Mouse (Mus musculus) large intestine, adult 2 months (tissue): Measurements from ENCODE around the gene Olfr1048. TPM values are rescaled to one million over a fixed set of nuclear protein-coding genes. Genes with fewer than 3 reads are reported as not detected.
"Not testable (repeated sequence)": the region's sequence is repeated elsewhere in the genome, so short reads cannot be mapped to it uniquely, and the experiment has no call there.

Experiments
- DNase-seq: peaks from one replicate; pipeline ENCODE4 v3.0.0-alpha.2; 2012; ENCODE audit warnings: low read depth, low spot score
- WGBS: fragments of 180-500 bp; shearing (Covaris S2); methylation state at CpG from one replicate; pipeline ENCODE4 v1.1.7; 2018; 5-methylcytosine and 5-hydroxymethylcytosine counted together
- polyA plus RNA-seq: library from polyadenylated mRNA; depleted of rRNA; stranded (reverse); fragments of >200 nt; gene quantifications from 2 replicates; pipeline ENCODE4 v1.2.3, GENCODE M21; 2012; rRNA removed

Gene Olfr1048
- not detected in 2 replicates for polyA plus RNA-seq

GRCm38 (mm10) chr2:86240189-86240588 lies at the start of gene Olfr1048:
Gene Olfr1048, minus strand, starts transcription at chr2:86240289.
- no peak for DNase-seq

- not testable (repeated sequence) for DNase-seq
These were observed 38.9 kb upstream of the Olfr1048 start, which contains the start of gene Olfr1051 for GRCm38 (mm10) chr2:86278988-86279387. Gene Olfr1051, minus strand, starts transcription at chr2:86279088.

GRCm38 (mm10) chr2:86258228-86258627 lies 18.1 kb upstream of the Olfr1048 start, which contains the start of gene Olfr1049:
Gene Olfr1049, minus strand, starts transcription at chr2:86258328.
- not testable (repeated sequence) for DNase-seq

- no peak for DNase-seq
- WGBS = 89% methylated on average over 1 of the region's 1 CpGs
These were observed 8.8 kb downstream of the Olfr1048 start, which contains the start of gene Olfr1047 for GRCm38 (mm10) chr2:86231301-86231700. Gene Olfr1047, minus strand, starts transcription at chr2:86231401.

- DNase-seq = no peak
- WGBS = 56% methylated on average over 2 of the region's 2 CpGs
These were observed 20.9 kb downstream of the Olfr1048 start, which contains the start of gene Olfr1046 for GRCm38 (mm10) chr2:86219214-86219613. Gene Olfr1046, minus strand, starts transcription at chr2:86219314.

- no peak for DNase-seq
These were observed 37.2 kb downstream of the Olfr1048 start, which contains the start of gene Olfr1045 for GRCm38 (mm10) chr2:86202909-86203308. Gene Olfr1045, minus strand, starts transcription at chr2:86203009.

- no peak for DNase-seq
- WGBS = 30% methylated on average over 1 of the region's 1 CpGs
These were observed 44.2 kb downstream of the Olfr1048 start for GRCm38 (mm10) chr2:86195863-86196262.

GRCm38 (mm10) chr2:86185583-86185982 lies 54.5 kb downstream of the Olfr1048 start, which contains the start of gene Olfr52:
Gene Olfr52, minus strand, starts transcription at chr2:86185683.
- DNase-seq = no peak

Other genes with a start within 250 kb of the Olfr1048 start
- gene Olfr1031, start 250.0 kb downstream of the Olfr1048 start, polyA plus RNA-seq = not detected in 2 replicates
- gene Olfr1032, start 234.7 kb downstream of the Olfr1048 start, polyA plus RNA-seq = not detected in 2 replicates
- 0.12 and 0.34 TPM in 2 replicates for gene Olfr1033, start 219.7 kb downstream of the Olfr1048 start, polyA plus RNA-seq
- 0.01 and 0.03 TPM in 2 replicates for gene Olfr1034, start 194.4 kb downstream of the Olfr1048 start, polyA plus RNA-seq
- not detected in 2 replicates for gene Olfr1036, start 166.3 kb downstream of the Olfr1048 start, polyA plus RNA-seq
- gene Olfr1037, start 152.9 kb downstream of the Olfr1048 start, polyA plus RNA-seq = not detected in 2 replicates
- not detected in 2 replicates for gene Olfr1039, start 104.4 kb downstream of the Olfr1048 start, polyA plus RNA-seq
- not detected in 2 replicates for gene Olfr1040, start 93.6 kb downstream of the Olfr1048 start, polyA plus RNA-seq
- not detected in 2 replicates for gene Olfr1042, start 78.5 kb downstream of the Olfr1048 start, polyA plus RNA-seq
- gene Olfr1043, start 72.8 kb downstream of the Olfr1048 start, polyA plus RNA-seq = not detected in 2 replicates
- gene Olfr1044, start 62.5 kb downstream of the Olfr1048 start, polyA plus RNA-seq = not detected in 2 replicates
- not detected in 2 replicates for gene Olfr52, start 54.6 kb downstream of the Olfr1048 start, polyA plus RNA-seq
- gene Olfr1045, start 37.3 kb downstream of the Olfr1048 start, polyA plus RNA-seq = not detected in 2 replicates
- gene Olfr1046, start 21.0 kb downstream of the Olfr1048 start, polyA plus RNA-seq = not detected in 2 replicates
- gene Olfr1047, start 8.9 kb downstream of the Olfr1048 start, polyA plus RNA-seq = not detected in 2 replicates
- gene Olfr1049, start 18.0 kb upstream of the Olfr1048 start, polyA plus RNA-seq = not detected in 2 replicates
- gene Olfr1051, start 38.8 kb upstream of the Olfr1048 start, polyA plus RNA-seq = not detected in 2 replicates
- not detected in 2 replicates for gene Olfr1052, start 52.2 kb upstream of the Olfr1048 start, polyA plus RNA-seq
- not detected in 2 replicates for gene Olfr1053, start 75.0 kb upstream of the Olfr1048 start, polyA plus RNA-seq
- not detected in 2 replicates for gene Olfr1054, start 95.1 kb upstream of the Olfr1048 start, polyA plus RNA-seq
- gene Olfr1055, start 110.0 kb upstream of the Olfr1048 start, polyA plus RNA-seq = not detected in 2 replicates
- gene Olfr1056, start 122.2 kb upstream of the Olfr1048 start, polyA plus RNA-seq = not detected in 2 replicates
- not detected in 2 replicates for gene Olfr1057, start 138.1 kb upstream of the Olfr1048 start, polyA plus RNA-seq
- gene Olfr1058, start 148.3 kb upstream of the Olfr1048 start, polyA plus RNA-seq = not detected in 2 replicates
- gene Olfr1061, start 173.8 kb upstream of the Olfr1048 start, polyA plus RNA-seq = not detected in 2 replicates
- gene Olfr1062, start 186.5 kb upstream of the Olfr1048 start, polyA plus RNA-seq = not detected in 2 replicates
- gene Olfr1065, start 210.3 kb upstream of the Olfr1048 start, polyA plus RNA-seq = not detected in 2 replicates
- gene Olfr1066, start 216.0 kb upstream of the Olfr1048 start, polyA plus RNA-seq = not detected in 2 replicates
- gene Olfr228, start 247.1 kb upstream of the Olfr1048 start, polyA plus RNA-seq = not detected in 2 replicates